Mouse (Mus musculus) spleen, adult 2 months (tissue): ENCODE results near the gene Cox14.

ENCODE experiments used
- CTCF ChIP-seq: fragments of 200-500 bp; IDR thresholded peaks from 2 replicates; pipeline ENCODE4 v1.5.1; 2011; ENCODE audit warnings: mild to moderate bottlenecking, inconsistent platforms; ENCODE audit not compliant: insufficient read depth, insufficient read length, insufficient replicate concordance; ENCODE audit errors: extremely low read depth
- POLR2A ChIP-seq: fragments of 200-500 bp; IDR thresholded peaks from 2 replicates; pipeline ENCODE4 v1.6.1; 2011; ENCODE audit warnings: low read depth, low read length, inconsistent platforms

GRCm38 (mm10) chr15:99727525-99727924 is 2.1 kb downstream of the Cox14 start:
- TF ChIP-seq POLR2A, result no peak
- no peak for TF ChIP-seq CTCF
